In the genomic region with DNA sequence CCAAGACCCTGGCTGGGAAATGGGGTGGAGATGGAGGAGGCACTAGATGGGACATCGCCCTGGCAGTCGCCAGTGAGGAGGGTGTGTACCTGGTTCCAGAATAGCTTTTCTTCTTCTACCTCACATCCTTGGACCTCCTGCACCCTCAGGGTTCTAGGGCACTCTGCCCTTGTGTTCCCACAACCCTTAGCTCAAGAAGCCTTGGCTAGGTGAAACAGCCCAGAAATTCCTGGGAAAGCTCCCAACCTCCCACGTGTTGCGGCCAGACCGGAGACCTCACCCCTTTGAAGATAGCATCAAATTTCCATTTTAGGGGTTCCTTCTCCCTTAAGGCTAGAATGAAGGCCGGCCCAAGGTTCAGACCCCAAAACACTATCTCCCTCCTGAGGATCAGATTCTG, we compare ENCODE assay signal across 13 mouse cellular contexts. TPM values are rescaled to one million over a fixed set of nuclear protein-coding genes. Genes with fewer than 3 reads are reported as not detected.
DNase-seq lines count a peak whose midpoint lies in the region; ATAC-seq lines count a peak whose summit lies in the region.
"Had no signal": no experiment of that assay in that cellular context is flagged by ENCODE, and none has a peak within 500 bp of the region (broad histone marks: within the 10 kb centered on the region; RNA-seq: fewer than 3 reads in every experiment).

No protein-coding gene starts in this region.

- peak overlapping the region; percentile 46; the same call in 1 of the 2 replicates for H3K4me3 ChIP-seq in forebrain, embryonic 13.5 days
- no peak overlapping the region for H3K4me3 ChIP-seq in forebrain, embryonic 14.5 days (ENCODE audit: low read depth, low read length)
- peak overlapping the region; percentile 49 for H3K4me3 ChIP-seq in liver, embryonic 11.5 days (ENCODE audit: low read depth, low read length)
- peak overlapping the region; percentile 55; the same call in 1 of the 2 replicates for H3K4me3 ChIP-seq in liver, embryonic 12.5 days

- peak overlapping the region; percentile 59; the same call in 1 of the 2 replicates for H3K4me2 ChIP-seq in forebrain, embryonic 13.5 days
- H3K4me2 ChIP-seq in forebrain, embryonic 14.5 days (ENCODE audit: low read length) = no peak overlapping the region
- H3K4me2 ChIP-seq in liver, embryonic 11.5 days = peak overlapping the region; percentile 77
- H3K4me2 ChIP-seq in liver, embryonic 12.5 days = peak overlapping the region; percentile 79

- H3K27me3 ChIP-seq in forebrain, embryonic 13.5 days = peaks cover 66% of the 10 kb centered on the region
- H3K27me3 ChIP-seq in forebrain, embryonic 14.5 days (replicated peaks; ENCODE audit: control insufficient read depth, insufficient read depth, low read length) = peaks cover 29% of the 10 kb centered on the region
- peaks cover 67% of the 10 kb centered on the region for H3K27me3 ChIP-seq in liver, embryonic 11.5 days (replicated peaks; ENCODE audit: control insufficient read depth, insufficient read depth, low read length)
- H3K27me3 ChIP-seq in liver, embryonic 12.5 days (replicated peaks) = peaks cover 95% of the 10 kb centered on the region

- WGBS in forebrain, embryonic 13.5 days = 53% methylated on average over 6 of the region's 6 CpGs
- 43% methylated on average over 6 of the region's 6 CpGs for WGBS in forebrain, embryonic 14.5 days
- 41% methylated on average over 6 of the region's 6 CpGs for WGBS in liver, embryonic 11.5 days
- WGBS in liver, embryonic 12.5 days (ENCODE audit: insufficient replicate concordance) = 43% methylated on average over 6 of the region's 6 CpGs

- H3K4me1 ChIP-seq in forebrain, embryonic 13.5 days = peaks cover 12% of the 10 kb centered on the region; the same call in 1 of the 2 replicates
- H3K4me1 ChIP-seq in forebrain, embryonic 14.5 days (ENCODE audit: control insufficient read depth, insufficient read depth, low read length) = peaks cover 6% of the 10 kb centered on the region
- H3K4me1 ChIP-seq in liver, embryonic 11.5 days (replicated peaks; ENCODE audit: control insufficient read depth, insufficient read depth, low read length) = peaks cover 12% of the 10 kb centered on the region
- H3K4me1 ChIP-seq in liver, embryonic 12.5 days = peaks cover 20% of the 10 kb centered on the region

- ATAC-seq in forebrain, embryonic 13.5 days = no peak
- no peak for ATAC-seq in forebrain, embryonic 14.5 days
- no peak for ATAC-seq in liver, embryonic 11.5 days (replicated peaks; ENCODE audit: low FRiP score)
- no peak for ATAC-seq in liver, embryonic 12.5 days

- no peak overlapping the region; the same call in 1 of the 2 replicates for H3K9ac ChIP-seq in forebrain, embryonic 13.5 days
- no peak overlapping the region for H3K9ac ChIP-seq in forebrain, embryonic 14.5 days (ENCODE audit: low read length)
- H3K9ac ChIP-seq in liver, embryonic 11.5 days (ENCODE audit: low read depth, low read length) = no peak overlapping the region
- H3K9ac ChIP-seq in liver, embryonic 12.5 days = no peak overlapping the region

- H3K9me3 ChIP-seq in forebrain, embryonic 13.5 days (replicated peaks) = no peaks in the 10 kb centered on the region
- H3K9me3 ChIP-seq in forebrain, embryonic 14.5 days (replicated peaks; ENCODE audit: control insufficient read depth, low read length) = no peaks in the 10 kb centered on the region
- H3K9me3 ChIP-seq in liver, embryonic 11.5 days (ENCODE audit: control insufficient read depth, low read length) = no peaks in the 10 kb centered on the region
- H3K9me3 ChIP-seq in liver, embryonic 12.5 days (replicated peaks) = no peaks in the 10 kb centered on the region

- no peak for DNase-seq in forebrain, embryonic 14.5 days (ENCODE audit: low spot score)
- DNase-seq in liver, embryonic 11.5 days (ENCODE audit: low spot score) = no peak
- DNase-seq in liver (no peak), NIH3T3 (ENCODE audit: low read depth) (peak; percentile 50)
- DNase-seq in ovary, postnatal 10 days (ENCODE audit: low spot score) = no peak
- DNase-seq in gastrocnemius, postnatal 10 days = no peak
- DNase-seq: cerebellum, adult 2 months; right cerebral cortex, adult 18-20 months had no signal

- no peak overlapping the region for H3K27ac ChIP-seq in forebrain, embryonic 13.5 days
- no peak overlapping the region for H3K27ac ChIP-seq in forebrain, embryonic 14.5 days (ENCODE audit: low read depth, low read length)
- H3K27ac ChIP-seq in liver, embryonic 11.5 days (ENCODE audit: low read depth, low read length) = no peak overlapping the region
- no peak overlapping the region for H3K27ac ChIP-seq in liver, embryonic 12.5 days
- H3K27ac ChIP-seq: layer of hippocampus, adult 2 months had no signal

- H3K36me3 ChIP-seq in forebrain, embryonic 13.5 days (ENCODE audit: poor library complexity, severe bottlenecking) = no peaks in the 10 kb centered on the region
- no peaks in the 10 kb centered on the region for H3K36me3 ChIP-seq in forebrain, embryonic 14.5 days (ENCODE audit: control insufficient read depth, insufficient read depth, low read length)
- no peaks in the 10 kb centered on the region for H3K36me3 ChIP-seq in liver, embryonic 11.5 days (ENCODE audit: control insufficient read depth, insufficient read depth, low read length)
- no peaks in the 10 kb centered on the region for H3K36me3 ChIP-seq in liver, embryonic 12.5 days

RNA-seq across cellular contexts. Expression of gene Tent5b, which starts 0.8 kb away (rescaled TPM):
- polyA plus RNA-seq in forebrain, embryonic 13.5 days (2015; fragmentation: Nextera tagmentation; extraction: Ambion mirVana) = 0.27 TPM in 1 of 2 replicates, not detected in the other
- polyA plus RNA-seq in forebrain, embryonic 14.5 days (2014; fragmentation: Nextera tagmentation; extraction: Ambion mirVana) = 0.09 and 0.27 TPM in 2 replicates
- polyA plus RNA-seq in liver, embryonic 11.5 days (2014; fragmentation: Nextera tagmentation; extraction: Ambion mirVana) = 0.38 TPM in 1 of 2 replicates, not detected in the other
- 0.06 TPM in 1 of 2 replicates, not detected in the other for polyA plus RNA-seq in liver, embryonic 12.5 days (2016; fragmentation: Nextera tagmentation; extraction: Ambion mirVana)
- under 1 TPM; 0.18 to 0.38 TPM for total RNA-seq in gastrocnemius, postnatal 10 days (2021)
- total RNA-seq: layer of hippocampus, adult 2 months; megakaryocyte progenitor cell, adult 5-6 weeks had no signal
- polyA plus RNA-seq: activated CD4-positive, CD25-positive, alpha-beta regulatory T cell, adult 4 months had no signal

RNA-seq across cellular contexts. Expression of gene Trnp1, which starts 17.6 kb away (rescaled TPM):
- polyA plus RNA-seq in forebrain, embryonic 13.5 days (2015; fragmentation: Nextera tagmentation; extraction: Ambion mirVana) = 1.5 and 2.9 TPM in 2 replicates
- 5.8 and 6.2 TPM in 2 replicates for polyA plus RNA-seq in forebrain, embryonic 14.5 days (2014; fragmentation: Nextera tagmentation; extraction: Ambion mirVana)
- 0.21 TPM in 1 of 2 replicates, not detected in the other for polyA plus RNA-seq in liver, embryonic 11.5 days (2014; fragmentation: Nextera tagmentation; extraction: Ambion mirVana)
- 0.14 and 0.27 TPM in 2 replicates for polyA plus RNA-seq in liver, embryonic 12.5 days (2016; fragmentation: Nextera tagmentation; extraction: Ambion mirVana)
- 1 to 10 TPM; 2.2 to 2.7 TPM for total RNA-seq in gastrocnemius, postnatal 10 days (2021)
- total RNA-seq: megakaryocyte progenitor cell, adult 5-6 weeks had no signal
- polyA plus RNA-seq: activated CD4-positive, CD25-positive, alpha-beta regulatory T cell, adult 4 months had no signal

RNA-seq across cellular contexts. Expression of gene Kdf1, which starts 38.0 kb away (rescaled TPM):
- 0.26 and 0.39 TPM in 2 replicates for polyA plus RNA-seq in forebrain, embryonic 13.5 days (2015; fragmentation: Nextera tagmentation; extraction: Ambion mirVana)
- polyA plus RNA-seq in forebrain, embryonic 14.5 days (2014; fragmentation: Nextera tagmentation; extraction: Ambion mirVana) = 0.12 and 0.20 TPM in 2 replicates
- 0.89 and 1.7 TPM in 2 replicates for polyA plus RNA-seq in liver, embryonic 11.5 days (2014; fragmentation: Nextera tagmentation; extraction: Ambion mirVana)
- 0.26 and 0.44 TPM in 2 replicates for polyA plus RNA-seq in liver, embryonic 12.5 days (2016; fragmentation: Nextera tagmentation; extraction: Ambion mirVana)
- not detected for total RNA-seq in gastrocnemius, postnatal 10 days (2021)
- total RNA-seq: megakaryocyte progenitor cell, adult 5-6 weeks had no signal
- polyA plus RNA-seq: activated CD4-positive, CD25-positive, alpha-beta regulatory T cell, adult 4 months; cerebellum, adult 2 months had no signal
